Comparison of ENCODE assay signal across 14 mouse cellular contexts in genomic region chr11:86946644-86947195, GRCm38 (mm10). TPM values are rescaled to one million over a fixed set of nuclear protein-coding genes. Genes with fewer than 3 reads are reported as not detected.
DNase-seq lines count a peak whose midpoint lies in the region; TF ChIP-seq lines count a peak whose summit lies in the region.
"Had no signal": no experiment of that assay in that cellular context is flagged by ENCODE, and none has a peak within 500 bp of the region (broad histone marks: within the 10 kb centered on the region; RNA-seq: fewer than 3 reads in every experiment).

No protein-coding gene starts in this region.

- no peak for TF ChIP-seq CTCF in layer of hippocampus, adult 2 months (conservative IDR thresholded peaks at IDR 0.05)

- peaks cover 44% of the 10 kb centered on the region for H3K4me1 ChIP-seq in heart, embryonic 10.5 days
- H3K4me1 ChIP-seq in embryonic facial prominence, embryonic 10.5 days: peaks cover 22% of the 10 kb centered on the region
- H3K4me1 ChIP-seq in limb, embryonic 10.5 days: peaks cover 20% of the 10 kb centered on the region

- 54% methylated on average over 6 of the region's 6 CpGs for WGBS in heart, embryonic 10.5 days
- 45% methylated on average over 6 of the region's 6 CpGs for WGBS in embryonic facial prominence, embryonic 10.5 days
- WGBS in limb, embryonic 10.5 days: 76% methylated on average over 6 of the region's 6 CpGs

- no peaks in the 10 kb centered on the region for H3K27me3 ChIP-seq in heart, embryonic 10.5 days (ENCODE audit: insufficient read depth, poor library complexity, severe bottlenecking)
- no peaks in the 10 kb centered on the region for H3K27me3 ChIP-seq in embryonic facial prominence, embryonic 10.5 days (replicated peaks; ENCODE audit: low read depth, poor library complexity, severe bottlenecking)
- H3K27me3 ChIP-seq in limb, embryonic 10.5 days (ENCODE audit: low read depth, poor library complexity, severe bottlenecking): no peaks in the 10 kb centered on the region

- peaks cover 69% of the 10 kb centered on the region for H3K36me3 ChIP-seq in heart, embryonic 10.5 days
- peaks cover 14% of the 10 kb centered on the region for H3K36me3 ChIP-seq in embryonic facial prominence, embryonic 10.5 days (replicated peaks)
- peaks cover 10% of the 10 kb centered on the region; the same call in 1 of the 2 replicates for H3K36me3 ChIP-seq in limb, embryonic 10.5 days
- H3K36me3 ChIP-seq: G1E had no signal

- peak overlapping the region; percentile 77 for H3K27ac ChIP-seq in heart, embryonic 10.5 days
- 0 out of 2 replicates have a peak overlapping the region, but pooled peaks have one; percentile 28 for H3K27ac ChIP-seq in layer of hippocampus, adult 2 months
- H3K27ac ChIP-seq in embryonic facial prominence, embryonic 10.5 days (replicated peaks): peak overlapping the region; percentile 72
- peak overlapping the region; percentile 30; the same call in 1 of the 2 replicates for H3K27ac ChIP-seq in limb, embryonic 10.5 days
- H3K27ac ChIP-seq: stomach, postnatal 0 days had no signal

- no peak for DNase-seq in heart, embryonic 10.5 days (ENCODE audit: low spot score)
- DNase-seq in heart, adult 8-10 months (ENCODE audit: low spot score): no peak
- DNase-seq in layer of hippocampus, adult 2 months (ENCODE audit: low spot score in 2 of 2): no peak
- no peak for DNase-seq in layer of hippocampus, adult 9-11 months
- no peak for DNase-seq in embryonic facial prominence, embryonic 10.5 days (ENCODE audit: low spot score)
- DNase-seq in limb, embryonic 10.5 days (ENCODE audit: low spot score): no peak
- no peak for DNase-seq in embryo, embryonic 10.5 days (ENCODE audit: low spot score)
- no peak for DNase-seq in thymus, postnatal 25 days
- DNase-seq: adrenal gland, postnatal 14 days; B cell, adult 2 months; gastrocnemius, postnatal 25 days; kidney, adult 2 months had no signal

- no peaks in the 10 kb centered on the region for H3K9me3 ChIP-seq in heart, embryonic 10.5 days
- no peaks in the 10 kb centered on the region for H3K9me3 ChIP-seq in embryonic facial prominence, embryonic 10.5 days
- no peaks in the 10 kb centered on the region for H3K9me3 ChIP-seq in limb, embryonic 10.5 days (replicated peaks)
- H3K9me3 ChIP-seq: G1E had no signal

- no peak overlapping the region for H3K4me3 ChIP-seq in heart, embryonic 10.5 days
- H3K4me3 ChIP-seq in layer of hippocampus, adult 2 months: no peak overlapping the region
- H3K4me3 ChIP-seq in embryonic facial prominence, embryonic 10.5 days: no peak overlapping the region
- no peak overlapping the region for H3K4me3 ChIP-seq in limb, embryonic 10.5 days

RNA-seq across cellular contexts. Expression of gene Ypel2, which starts 46.8 kb away (rescaled TPM):
- polyA plus RNA-seq in heart, embryonic 10.5 days (2016; fragmentation: Nextera tagmentation; extraction: Ambion mirVana): 13.0 and 21.5 TPM in 2 replicates
- total RNA-seq in heart, adult 8-10 months (2022): 10 to 100 TPM in 2 of 4 experiments, 1 to 10 TPM in 2; 8.2 to 15.7 (median 11.9) TPM
- total RNA-seq in layer of hippocampus, adult 2 months (2021): 10 to 100 TPM; 23.3 to 23.6 TPM
- 4.2 and 5.4 TPM in 2 replicates for polyA plus RNA-seq in embryonic facial prominence, embryonic 10.5 days (2016; fragmentation: Nextera tagmentation; extraction: Ambion mirVana)
- 3.0 and 5.5 TPM in 2 replicates for polyA plus RNA-seq in limb, embryonic 10.5 days (2016; fragmentation: Nextera tagmentation; extraction: Ambion mirVana)
